8 mouse cellular contexts compared by ENCODE assay signal in the genomic region with DNA sequence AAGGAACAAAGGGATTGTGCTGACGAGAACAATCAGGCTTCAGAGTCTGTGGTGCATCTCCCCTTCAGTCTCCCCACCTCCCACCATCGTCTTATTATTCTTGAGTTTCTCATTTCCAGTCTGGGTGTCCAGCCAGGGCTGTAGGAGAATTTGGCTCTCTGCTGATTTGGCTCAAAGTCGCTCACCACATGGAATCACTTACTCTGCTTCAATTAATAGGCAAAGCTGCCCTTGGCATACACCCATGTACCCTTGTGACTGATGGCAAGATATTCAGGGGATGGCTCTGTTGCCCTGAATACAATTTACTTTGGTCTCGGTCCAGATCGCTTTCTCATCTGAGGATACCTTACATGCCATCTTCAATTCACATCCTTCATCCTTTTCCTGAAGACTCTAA. TPM values are rescaled to one million over a fixed set of nuclear protein-coding genes. Genes with fewer than 3 reads are reported as not detected.
DNase-seq lines count a peak whose midpoint lies in the region; ATAC-seq and TF ChIP-seq lines count a peak whose summit lies in the region.

No protein-coding gene starts in this region.

- peak; percentile 92 for DNase-seq in heart, adult 11 months
- no peak for DNase-seq in heart, adult 8-10 months (ENCODE audit: low spot score)
- peak; percentile 85 for DNase-seq in adipocyte (ENCODE audit: low spot score)
- DNase-seq in forebrain, embryonic 14.5 days (ENCODE audit: low spot score), result peak; percentile 63
- DNase-seq in limb, embryonic 14.5 days (ENCODE audit: low spot score), result peak; percentile 57
- DNase-seq in thymus, adult 2 months, result no peak
- no peak for DNase-seq in layer of hippocampus, adult 9-10 months (ENCODE audit: low spot score)
- DNase-seq in layer of hippocampus, adult 18-20 months (ENCODE audit: low spot score in 2 of 2), result no peak

- peak overlapping the region; percentile 90 for H3K9ac ChIP-seq in forebrain, embryonic 14.5 days (ENCODE audit: low read length)
- H3K9ac ChIP-seq in limb, embryonic 14.5 days (ENCODE audit: low read depth, low read length, severe bottlenecking), result peak overlapping the region; percentile 86; the same call in 1 of the 2 replicates

- peak overlapping the region; percentile 69 for H3K4me2 ChIP-seq in forebrain, embryonic 14.5 days (ENCODE audit: low read length)
- peak overlapping the region; percentile 63 for H3K4me2 ChIP-seq in limb, embryonic 14.5 days (replicated peaks; ENCODE audit: low read depth, low read length, severe bottlenecking)

- peaks cover 46% of the 10 kb centered on the region for H3K4me1 ChIP-seq in forebrain, embryonic 14.5 days (ENCODE audit: control insufficient read depth, insufficient read depth, low read length)
- H3K4me1 ChIP-seq in limb, embryonic 14.5 days (ENCODE audit: control insufficient read depth, insufficient read depth, low read length), result peaks cover 36% of the 10 kb centered on the region
- peaks cover 7% of the 10 kb centered on the region for H3K4me1 ChIP-seq in thymus, adult 2 months (replicated peaks; ENCODE audit: control insufficient read depth, insufficient read depth, low read length)

- no peak for TF ChIP-seq POLR2A in limb, embryonic 14.5 days (IDR thresholded peaks at IDR 0.05; ENCODE audit: borderline replicate concordance, extremely low read depth, insufficient read depth, insufficient read length)
- TF ChIP-seq POLR2A in thymus, adult 2 months (IDR thresholded peaks at IDR 0.05; ENCODE audit: control insufficient read depth, extremely low read depth, insufficient read depth, low read length, poor library complexity), result no peak

- H3K36me3 ChIP-seq in forebrain, embryonic 14.5 days (ENCODE audit: control insufficient read depth, insufficient read depth, low read length), result no peaks in the 10 kb centered on the region
- peaks cover 13% of the 10 kb centered on the region for H3K36me3 ChIP-seq in limb, embryonic 14.5 days (ENCODE audit: control insufficient read depth, insufficient read depth, low read length)
- H3K36me3 ChIP-seq in thymus, adult 2 months (ENCODE audit: control insufficient read depth, insufficient read depth, low read length), result no peaks in the 10 kb centered on the region

- no peaks in the 10 kb centered on the region for H3K9me3 ChIP-seq in forebrain, embryonic 14.5 days (replicated peaks; ENCODE audit: control insufficient read depth, low read length)
- H3K9me3 ChIP-seq in limb, embryonic 14.5 days (ENCODE audit: control insufficient read depth, low read length), result no peaks in the 10 kb centered on the region

- peak overlapping the region; percentile 82 for H3K4me3 ChIP-seq in forebrain, embryonic 14.5 days (ENCODE audit: low read depth, low read length)
- peak overlapping the region; percentile 74 for H3K4me3 ChIP-seq in limb, embryonic 14.5 days (replicated peaks; ENCODE audit: low read length)
- no peak overlapping the region for H3K4me3 ChIP-seq in thymus, adult 2 months (ENCODE audit: control insufficient read depth, insufficient read depth, low read length)

- H3K27ac ChIP-seq in forebrain, embryonic 14.5 days (ENCODE audit: low read depth, low read length), result peak overlapping the region; percentile 96
- H3K27ac ChIP-seq in limb, embryonic 14.5 days (replicated peaks; ENCODE audit: low read depth, low read length), result peak overlapping the region; percentile 91; the same call in 1 of the 2 replicates
- H3K27ac ChIP-seq in thymus, adult 2 months (ENCODE audit: control insufficient read depth, insufficient read depth, low read length), result no peak overlapping the region

- 35% methylated on average over 5 of the region's 5 CpGs for WGBS in forebrain, embryonic 14.5 days
- 45% methylated on average over 5 of the region's 5 CpGs for WGBS in limb, embryonic 14.5 days
- 91% methylated on average over 5 of the region's 5 CpGs for WGBS in thymus, adult 2 months

- no peaks in the 10 kb centered on the region for H3K27me3 ChIP-seq in forebrain, embryonic 14.5 days (replicated peaks; ENCODE audit: control insufficient read depth, insufficient read depth, low read length)
- no peaks in the 10 kb centered on the region for H3K27me3 ChIP-seq in limb, embryonic 14.5 days (ENCODE audit: control insufficient read depth, insufficient read depth, low read length)
- H3K27me3 ChIP-seq in thymus, adult 2 months (ENCODE audit: control insufficient read depth, insufficient read depth, low read length), result peaks cover 12% of the 10 kb centered on the region; the same call in 1 of the 2 replicates

- TF ChIP-seq CTCF in thymus, adult 2 months (IDR thresholded peaks at IDR 0.05; ENCODE audit: borderline replicate concordance, control insufficient read depth, extremely low read depth, insufficient read depth, low read length, poor library complexity), result no peak

- no peak for ATAC-seq in forebrain, embryonic 14.5 days
- ATAC-seq in limb, embryonic 14.5 days (ENCODE audit: low FRiP score, low read depth), result no peak

RNA-seq across cellular contexts. Expression of gene Lix1l, which starts 2.4 kb away (rescaled TPM):
- total RNA-seq in heart, adult 8-10 months (2022), result 10 to 100 TPM; 20.9 to 31.1 (median 25.8) TPM
- polyA plus RNA-seq in forebrain, embryonic 14.5 days (2014; fragmentation: Nextera tagmentation; extraction: Ambion mirVana), result 7.4 and 7.8 TPM in 2 replicates
- 84.2 and 99.6 TPM in 2 replicates for polyA plus RNA-seq in limb, embryonic 14.5 days (2012; rRNA removed)
- 8.9 and 10.4 TPM in 2 replicates for polyA plus RNA-seq in limb, embryonic 14.5 days (2014; fragmentation: Nextera tagmentation; extraction: Ambion mirVana)
- 4.6 and 8.2 TPM in 2 replicates for polyA plus RNA-seq in thymus, adult 2 months (2012; rRNA removed)
- total RNA-seq in layer of hippocampus, adult 18-20 months (2021), result 10 to 100 TPM; 30.9 to 33.0 TPM

RNA-seq across cellular contexts. Expression of gene Ankrd34a, which starts 6.9 kb away (rescaled TPM):
- total RNA-seq in heart, adult 8-10 months (2022), result 1 to 10 TPM; 1.1 to 2.5 (median 2.0) TPM
- polyA plus RNA-seq in forebrain, embryonic 14.5 days (2014; fragmentation: Nextera tagmentation; extraction: Ambion mirVana), result 11.8 and 14.9 TPM in 2 replicates
- 1.8 and 2.7 TPM in 2 replicates for polyA plus RNA-seq in limb, embryonic 14.5 days (2012; rRNA removed)
- polyA plus RNA-seq in limb, embryonic 14.5 days (2014; fragmentation: Nextera tagmentation; extraction: Ambion mirVana), result 2.7 TPM in 2 replicates
- 0.18 and 0.49 TPM in 2 replicates for polyA plus RNA-seq in thymus, adult 2 months (2012; rRNA removed)
- total RNA-seq in layer of hippocampus, adult 18-20 months (2021), result 10 to 100 TPM; 55.7 to 56.8 TPM

RNA-seq across cellular contexts. Expression of gene Polr3gl, which starts 9.3 kb away (rescaled TPM):
- 10 to 100 TPM; 31.7 to 35.2 (median 34.7) TPM for total RNA-seq in heart, adult 8-10 months (2022)
- 8.0 and 8.2 TPM in 2 replicates for polyA plus RNA-seq in forebrain, embryonic 14.5 days (2014; fragmentation: Nextera tagmentation; extraction: Ambion mirVana)
- polyA plus RNA-seq in limb, embryonic 14.5 days (2012; rRNA removed), result 36.5 and 51.7 TPM in 2 replicates
- polyA plus RNA-seq in limb, embryonic 14.5 days (2014; fragmentation: Nextera tagmentation; extraction: Ambion mirVana), result 11.9 and 15.3 TPM in 2 replicates
- 17.8 and 18.2 TPM in 2 replicates for polyA plus RNA-seq in thymus, adult 2 months (2012; rRNA removed)
- total RNA-seq in layer of hippocampus, adult 18-20 months (2021), result 10 to 100 TPM; 28.7 to 31.6 TPM

RNA-seq across cellular contexts. Expression of gene Rbm8a, which starts 26.4 kb away (rescaled TPM):
- 10 to 100 TPM; 29.0 to 39.9 (median 32.0) TPM for total RNA-seq in heart, adult 8-10 months (2022)
- 132 and 136 TPM in 2 replicates for polyA plus RNA-seq in forebrain, embryonic 14.5 days (2014; fragmentation: Nextera tagmentation; extraction: Ambion mirVana)
- polyA plus RNA-seq in limb, embryonic 14.5 days (2012; rRNA removed), result 44.6 and 66.1 TPM in 2 replicates
- 133 and 146 TPM in 2 replicates for polyA plus RNA-seq in limb, embryonic 14.5 days (2014; fragmentation: Nextera tagmentation; extraction: Ambion mirVana)
- polyA plus RNA-seq in thymus, adult 2 months (2012; rRNA removed), result 12.2 and 14.4 TPM in 2 replicates
- total RNA-seq in layer of hippocampus, adult 18-20 months (2021), result 10 to 100 TPM; 48.7 to 52.2 TPM

RNA-seq across cellular contexts. Expression of gene Gm16253, which starts 26.5 kb away (rescaled TPM):
- 1 to 10 TPM in 3 of 4 experiments, not detected in 1; 2.5 to 3.3 (median 3.2) TPM for total RNA-seq in heart, adult 8-10 months (2022)
- 0.45 TPM in 1 of 2 replicates, not detected in the other for polyA plus RNA-seq in forebrain, embryonic 14.5 days (2014; fragmentation: Nextera tagmentation; extraction: Ambion mirVana)
- polyA plus RNA-seq in limb, embryonic 14.5 days (2012; rRNA removed), result 0.19 TPM in 1 of 2 replicates, not detected in the other
- 0.37 and 1.3 TPM in 2 replicates for polyA plus RNA-seq in limb, embryonic 14.5 days (2014; fragmentation: Nextera tagmentation; extraction: Ambion mirVana)
- not detected in 2 replicates for polyA plus RNA-seq in thymus, adult 2 months (2012; rRNA removed)
- total RNA-seq in layer of hippocampus, adult 18-20 months (2021), result not detected

Comparison
In these comparisons a context has a peak if more than half of its experiments do, and no peak if none do; other contexts are left out.
1. DNase-seq: peak in heart, adult 11 months (single experiment), adipocyte (single experiment), forebrain, embryonic 14.5 days (single experiment) and limb, embryonic 14.5 days (single experiment); none in heart, adult 8-10 months (single experiment), thymus, adult 2 months (single experiment), layer of hippocampus, adult 9-10 months (single experiment) and layer of hippocampus, adult 18-20 months (0 of 2).